Mouse (Mus musculus): ENCODE data around the gene Tmbim1. TPM values are rescaled to one million over a fixed set of nuclear protein-coding genes. Genes with fewer than 3 reads are reported as not detected.

Tmbim1 gene
- total RNA-seq, 2 experiments from 2014 or later = 19.4 to 22.0 TPM

DNA sequence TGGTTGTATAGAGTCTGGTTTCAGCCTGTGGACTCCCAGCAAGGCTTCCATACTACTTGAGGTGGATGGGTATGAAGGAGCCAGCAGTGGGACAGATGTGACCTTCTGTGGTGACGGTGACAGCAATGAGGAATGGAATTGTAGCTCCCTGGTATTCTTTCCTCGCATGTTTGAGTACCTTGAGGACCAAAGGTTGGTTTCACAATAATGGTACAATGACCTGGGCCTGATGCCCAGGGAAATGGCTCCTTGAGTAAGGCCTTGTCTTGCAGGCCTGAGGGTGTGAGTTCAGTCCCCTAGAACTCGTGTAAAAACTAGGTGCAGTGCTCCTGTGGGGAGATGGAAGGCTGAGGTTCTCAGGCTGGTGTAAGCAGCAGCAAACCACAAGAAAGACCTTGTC is 13.3 kb upstream of the Tmbim1 start:
- intact Hi-C loops (cut with DNase I) = no loop called here
- no peak for TF ChIP-seq CTCF (IDR thresholded peaks at IDR 0.05)
- no peak overlapping the region for H3K4me3 ChIP-seq
- no peak for DNase-seq (ENCODE audit: extremely low spot score in 1 of 2, low spot score in 2 of 2)
- no peak overlapping the region for H3K27ac ChIP-seq

DNA sequence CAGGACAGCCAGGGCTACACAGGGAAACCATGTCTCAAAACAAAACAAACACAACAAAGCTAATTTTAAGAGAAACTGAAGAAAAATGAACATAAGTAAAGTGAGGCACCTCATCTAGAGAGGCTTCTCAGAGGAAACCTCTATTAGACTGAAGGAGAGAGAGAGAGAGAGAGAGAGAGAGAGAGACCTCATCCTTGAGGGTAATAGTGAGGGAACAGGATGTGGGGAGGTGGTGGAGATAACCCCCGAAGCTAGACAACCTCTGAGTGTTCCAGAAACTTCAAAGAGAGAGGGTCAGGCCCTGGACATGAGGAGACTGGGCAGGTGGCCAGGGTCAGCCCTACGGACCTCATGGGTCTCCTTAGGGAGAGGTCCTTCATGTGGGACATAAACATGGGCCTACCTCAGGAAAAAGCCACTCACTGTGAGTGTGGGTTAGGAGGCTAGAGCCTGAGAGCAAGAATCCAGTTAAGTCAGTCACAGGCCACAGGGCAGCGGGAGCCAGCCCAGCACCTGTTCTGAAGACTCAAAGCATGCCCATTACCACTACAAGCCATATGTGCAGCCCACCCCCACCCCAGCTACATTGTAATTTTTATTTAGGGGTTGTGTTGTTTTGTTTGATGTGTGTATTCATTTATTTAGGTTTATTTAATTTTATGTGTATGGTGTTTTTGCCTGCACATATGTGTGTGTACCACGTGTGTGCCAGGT is 10.8 kb upstream of the Tmbim1 start:
- DNase-seq (ENCODE audit: extremely low spot score in 1 of 2, low spot score in 2 of 2) = no peak
- intact Hi-C loops (cut with DNase I) = no loop called here
- Histone ChIP-seq H3K27ac (no peak overlapping the region), H3K4me3 (no peak overlapping the region)
- no peak for TF ChIP-seq CTCF (IDR thresholded peaks at IDR 0.05)

DNA sequence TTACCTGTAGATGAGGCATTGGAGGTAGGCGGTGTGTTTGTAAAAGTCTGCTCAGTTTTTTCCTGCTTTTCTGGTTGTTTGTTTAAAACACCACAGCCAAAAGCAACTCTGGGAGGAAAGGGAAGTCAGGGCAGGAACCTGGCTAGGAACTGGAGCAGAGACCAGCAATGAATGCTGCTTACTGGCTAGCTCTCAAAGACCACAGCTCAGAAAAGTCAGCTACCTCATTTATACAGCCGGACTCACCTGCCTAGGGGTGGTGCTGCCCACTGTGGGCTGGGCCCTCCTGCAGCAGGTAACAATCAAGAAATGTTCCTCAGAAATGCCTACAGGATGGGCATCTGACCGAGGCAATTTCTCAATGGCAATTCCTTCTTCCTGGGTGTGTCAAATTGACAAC is 9.4 kb upstream of the Tmbim1 start:
- no peak for TF ChIP-seq CTCF (IDR thresholded peaks at IDR 0.05)

DNA sequence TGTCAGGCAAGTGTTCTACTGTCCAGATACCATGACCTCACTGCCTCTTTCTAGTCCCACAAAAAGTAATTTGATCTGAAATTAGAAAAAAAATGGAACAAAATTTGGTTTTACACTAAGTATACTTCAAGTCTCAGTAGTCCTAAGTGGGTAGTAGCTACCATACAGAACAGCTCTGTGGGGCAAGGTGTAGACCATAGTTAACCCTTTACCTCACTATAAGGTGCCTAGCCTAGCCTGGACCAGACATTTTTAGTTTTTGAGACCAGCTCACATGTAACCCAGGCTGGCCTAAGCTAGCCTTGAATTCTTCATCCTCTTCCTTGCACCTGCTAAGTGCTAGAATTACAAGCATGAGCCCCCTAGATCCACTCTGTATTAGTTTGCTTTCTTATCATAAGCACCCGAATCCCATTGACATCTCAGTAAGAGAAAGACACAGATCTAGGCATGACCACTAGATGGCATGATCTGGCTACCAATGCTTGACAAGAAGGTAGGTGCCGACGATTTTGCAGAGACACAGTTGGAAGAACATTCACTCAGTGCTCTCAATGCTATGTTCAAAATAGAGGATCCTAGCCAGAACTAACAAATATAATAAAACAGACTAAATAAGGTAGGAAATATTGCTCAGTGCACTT is 7.7 kb upstream of the Tmbim1 start:
- DNase-seq (ENCODE audit: extremely low spot score in 1 of 2, low spot score in 2 of 2) = peak; percentile 46 to 66
- Histone ChIP-seq H3K27ac (no peak overlapping the region), H3K4me3 (no peak overlapping the region)
- peak; percentile 84 for TF ChIP-seq CTCF (IDR thresholded peaks at IDR 0.05)
- intact Hi-C loops (cut with DNase I) = loop anchor here (1.0 to 2.0 kb wide), 3 partner anchors 48 to 139 kb away; no protein-coding TSS in a partner anchor

More for the DNA sequence above, 9.4 kb upstream of the Tmbim1 start:
- DNase-seq (ENCODE audit: extremely low spot score in 1 of 2, low spot score in 2 of 2) = no peak
- intact Hi-C loops (cut with DNase I) = no loop called here
- no peak overlapping the region for H3K4me3 ChIP-seq
- no peak overlapping the region for H3K27ac ChIP-seq

DNA sequence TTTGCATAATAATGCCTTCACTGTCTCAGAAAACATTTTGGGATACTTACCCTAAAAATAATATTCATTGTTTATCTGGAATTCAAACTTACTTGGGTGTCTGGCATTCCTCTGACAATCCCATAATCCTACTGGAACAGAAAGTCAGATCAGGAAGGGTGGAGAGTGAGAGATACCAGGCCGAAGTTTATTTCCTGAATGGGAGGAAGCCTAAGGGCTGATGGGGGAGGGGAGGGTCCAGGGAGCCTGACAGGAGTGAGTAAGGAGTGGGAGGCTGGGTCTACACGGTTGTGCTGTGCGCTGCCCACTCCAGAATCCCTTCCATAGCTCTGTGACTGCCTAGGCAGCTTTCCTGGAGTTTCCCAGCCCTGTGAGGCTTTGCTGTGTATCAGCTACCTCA is 4.3 kb upstream of the Tmbim1 start:
- no peak for TF ChIP-seq CTCF (IDR thresholded peaks at IDR 0.05)

DNA sequence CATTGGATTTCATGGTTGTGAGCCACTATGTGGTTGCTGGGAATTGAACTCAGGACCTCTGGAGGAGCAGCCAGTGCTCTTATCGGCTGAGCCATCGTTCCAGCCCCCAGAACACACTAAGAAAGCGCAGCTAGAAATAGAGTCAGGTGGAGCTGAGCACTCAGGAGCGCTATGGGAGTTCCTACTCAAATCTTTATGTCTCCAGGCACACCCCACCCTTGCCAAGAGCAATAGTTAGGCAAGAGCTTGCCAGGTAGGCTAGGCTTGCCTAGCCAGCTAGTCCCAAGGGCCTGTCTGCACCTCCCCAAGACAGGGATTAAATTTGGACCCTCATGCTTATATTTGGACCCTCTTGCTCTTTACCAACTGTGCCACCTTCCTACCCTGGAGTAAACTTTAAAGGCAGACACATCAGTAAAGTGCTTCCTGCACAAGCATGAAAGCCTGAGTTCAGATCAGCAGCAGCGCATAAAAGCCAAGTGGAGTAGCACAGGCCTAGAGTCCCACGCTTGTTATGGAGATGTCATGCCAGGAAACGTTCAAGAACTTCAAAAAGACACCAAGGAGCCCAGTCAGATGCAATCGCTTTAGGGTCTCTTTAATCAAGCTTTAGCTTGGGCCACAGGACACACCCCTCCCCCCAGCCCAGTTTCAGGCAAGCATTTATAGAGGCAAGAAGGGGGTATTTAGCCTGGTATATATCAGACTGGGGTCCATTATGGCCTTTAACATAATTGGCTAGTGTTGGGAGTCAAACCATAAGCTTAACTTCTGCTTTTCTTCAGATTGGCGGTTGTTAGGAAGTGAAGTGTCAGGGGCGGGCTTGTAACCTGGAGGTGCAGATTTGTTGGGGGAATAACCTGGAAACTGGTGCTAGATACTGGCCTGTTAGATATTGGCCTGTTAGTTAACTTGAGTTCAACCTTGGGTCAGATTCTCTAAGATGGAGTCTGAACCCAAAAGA is 2.9 kb upstream of the Tmbim1 start:
- no peak for DNase-seq (ENCODE audit: extremely low spot score in 1 of 2, low spot score in 2 of 2)
- intact Hi-C loops (cut with DNase I) = no loop called here
- no peak for TF ChIP-seq CTCF (IDR thresholded peaks at IDR 0.05)
- no peak overlapping the region for H3K27ac ChIP-seq
- no peak overlapping the region for H3K4me3 ChIP-seq

More for the DNA sequence above, 4.3 kb upstream of the Tmbim1 start:
- Histone ChIP-seq H3K4me3 (no peak overlapping the region), H3K27ac (no peak overlapping the region)
- intact Hi-C loops (cut with DNase I) = no loop called here
- no peak for DNase-seq (ENCODE audit: extremely low spot score in 1 of 2, low spot score in 2 of 2)

DNA sequence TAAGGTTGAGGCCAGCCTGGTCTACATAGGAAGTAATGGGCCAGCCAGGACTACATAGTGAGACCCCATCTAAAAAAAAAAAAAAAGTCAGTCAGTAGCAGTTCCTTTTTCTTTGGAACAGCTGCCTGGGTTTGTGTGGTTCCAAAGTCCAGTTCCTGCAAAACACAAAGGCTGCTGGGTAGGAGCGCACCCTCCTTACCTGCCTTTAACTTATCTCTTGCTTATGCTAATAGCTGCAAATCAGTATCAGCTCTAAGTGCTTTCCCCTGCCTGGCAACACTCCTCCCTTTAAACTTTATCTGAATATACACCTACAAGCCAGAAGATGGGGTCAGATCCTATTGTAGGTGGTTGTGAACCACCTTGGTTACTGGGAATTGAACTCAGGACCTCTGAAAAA is 1.7 kb upstream of the Tmbim1 start:
- no peak for TF ChIP-seq CTCF (IDR thresholded peaks at IDR 0.05)
- intact Hi-C loops (cut with DNase I) = no loop called here
- Histone ChIP-seq H3K4me3 (no peak overlapping the region), H3K27ac (no peak overlapping the region)
- no peak for DNase-seq (ENCODE audit: extremely low spot score in 1 of 2, low spot score in 2 of 2)

DNA sequence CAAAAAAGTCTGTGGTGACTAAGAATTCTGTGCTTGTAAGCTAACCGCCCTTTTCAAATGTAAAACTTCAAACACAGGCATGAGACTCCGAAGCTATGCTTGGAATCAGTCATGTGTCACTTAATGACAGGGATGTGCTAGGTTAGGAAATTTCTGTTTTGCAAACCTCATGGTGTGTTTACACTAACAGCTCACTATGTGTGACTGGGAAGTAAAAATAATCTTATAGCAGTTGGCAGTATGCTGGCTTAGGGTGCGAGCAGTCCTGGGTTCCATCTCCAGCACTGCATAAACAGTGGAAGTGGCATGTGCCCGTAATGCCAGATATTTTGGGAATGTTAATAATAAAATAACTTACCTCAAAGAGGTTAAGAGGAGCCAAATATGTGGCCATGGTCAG is 476 bp downstream of the Tmbim1 start:
- intact Hi-C loops (cut with DNase I) = no loop called here
- Histone ChIP-seq H3K27ac (no peak overlapping the region), H3K4me3 (no peak overlapping the region)
- no peak for TF ChIP-seq CTCF (IDR thresholded peaks at IDR 0.05)
- no peak for DNase-seq (ENCODE audit: extremely low spot score in 1 of 2, low spot score in 2 of 2)

DNA sequence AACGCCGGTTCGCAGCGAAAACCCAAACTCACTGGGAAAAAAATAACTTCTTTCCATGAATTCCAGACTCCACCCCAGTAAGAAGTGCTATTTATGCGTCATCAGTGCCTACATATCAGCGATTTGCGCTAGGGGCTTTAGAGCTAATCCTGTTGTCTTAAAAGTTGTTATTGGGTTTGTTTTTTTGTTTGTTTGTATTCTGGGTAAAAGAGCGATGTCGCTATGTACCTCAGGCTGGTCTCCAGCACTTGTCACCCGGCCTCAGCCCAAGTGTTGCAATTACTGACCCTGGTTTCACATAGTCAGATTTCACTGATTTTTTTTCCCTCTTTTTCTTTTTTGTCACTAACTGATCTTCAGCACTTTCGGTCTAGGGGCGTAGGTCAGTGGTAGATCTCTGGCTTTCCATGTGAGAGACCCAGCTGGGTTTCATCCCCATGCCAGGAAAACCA is 1.1 kb downstream of the Tmbim1 start:
- intact Hi-C loops (cut with DNase I) = no loop called here
- H3K4me3 ChIP-seq = peak overlapping the region; percentile 82
- TF ChIP-seq CTCF (IDR thresholded peaks at IDR 0.05) = no peak
- no peak for DNase-seq (ENCODE audit: extremely low spot score in 1 of 2, low spot score in 2 of 2)
- H3K27ac ChIP-seq = peak overlapping the region; percentile 85

DNA sequence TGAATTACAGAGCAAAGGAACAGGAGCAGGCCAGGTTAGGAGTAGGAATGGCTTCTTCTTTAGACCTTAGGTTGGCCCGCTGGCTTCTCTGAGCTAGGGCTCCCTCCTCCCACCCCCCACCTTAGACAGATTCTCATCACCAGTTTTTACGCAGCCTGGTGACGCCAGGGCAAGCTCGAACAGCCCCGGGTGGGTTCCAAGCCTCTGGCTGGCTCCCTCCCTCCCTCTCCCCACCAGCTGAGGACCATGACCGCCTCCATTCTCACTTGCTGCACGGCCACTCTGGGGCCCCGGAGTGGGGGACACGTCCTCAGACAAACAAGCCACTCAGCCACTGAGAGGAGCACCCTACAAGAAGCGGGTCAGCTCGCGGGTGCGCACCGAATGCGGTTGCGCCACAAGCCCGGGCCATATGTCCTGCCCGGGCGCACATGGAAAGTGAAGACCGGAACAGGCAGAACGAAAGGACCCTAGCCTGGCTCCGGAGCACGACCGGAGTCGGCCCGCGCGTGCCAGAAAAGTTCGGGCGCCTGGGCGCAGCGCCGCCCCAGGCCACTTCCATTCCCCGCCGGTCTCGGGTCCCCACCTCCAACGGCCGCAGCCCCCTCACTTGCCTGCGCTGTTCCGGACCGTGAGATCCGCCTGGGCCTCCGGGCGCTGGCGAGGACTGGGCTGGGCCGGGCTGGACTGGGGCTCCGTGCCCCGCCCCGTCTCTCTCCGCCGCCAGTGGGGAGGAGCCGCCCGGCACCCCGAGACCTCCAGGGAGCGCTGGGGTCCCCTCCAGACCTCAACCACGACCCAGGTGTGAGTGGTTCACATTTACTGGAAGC is 1.7 kb downstream of the Tmbim1 start:
- intact Hi-C loops (cut with DNase I) = no loop called here
- peak; percentile 61 to 63 for DNase-seq (ENCODE audit: extremely low spot score in 1 of 2, low spot score in 2 of 2)
- peak overlapping the region; percentile 82 for H3K4me3 ChIP-seq
- peak overlapping the region; percentile 85 for H3K27ac ChIP-seq
- no peak; the same call in 1 of the 2 replicates for TF ChIP-seq CTCF (IDR thresholded peaks at IDR 0.05)

DNA sequence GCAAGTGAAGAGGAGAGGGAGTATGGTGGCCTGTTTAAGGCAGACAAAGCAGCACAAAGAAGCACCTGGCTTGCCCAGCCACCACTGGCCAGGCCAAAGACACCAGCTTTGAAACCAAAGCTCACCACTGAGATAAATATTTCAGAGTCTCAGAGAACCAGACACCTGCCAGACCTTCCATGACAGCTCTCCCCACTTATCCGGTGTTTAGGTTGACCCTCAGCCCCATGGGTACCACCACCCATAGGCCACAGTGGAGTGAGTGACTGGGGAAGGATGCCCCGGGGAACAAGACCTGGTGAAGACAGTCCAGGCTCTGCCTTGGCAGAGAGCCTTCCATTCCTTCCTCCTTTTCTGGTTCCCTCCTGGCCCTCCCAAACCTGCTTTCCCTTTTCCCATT is 2.6 kb downstream of the Tmbim1 start:
- peak overlapping the region; percentile 7; the same call in 1 of the 2 replicates for H3K27ac ChIP-seq
- no peak for TF ChIP-seq CTCF (IDR thresholded peaks at IDR 0.05)
- no peak for DNase-seq (ENCODE audit: extremely low spot score in 1 of 2, low spot score in 2 of 2)
- intact Hi-C loops (cut with DNase I) = no loop called here
- H3K4me3 ChIP-seq = peak overlapping the region; percentile 22; the same call in 1 of the 2 replicates

Data from left cerebral cortex, adult 2 months (tissue).